Mouse (Mus musculus): ENCODE measurements at regions not wholly inside any gene's neighbourhood (a gene's known extent, or its start where the extent isn't known, plus 50 kb on each side); places are given as distances from the start of the nearest gene placed in this dataset.

- TF ChIP-seq USF1 (IDR thresholded peaks at IDR 0.05; ENCODE audit: low read depth) = no peak
- TF ChIP-seq CTCF (IDR thresholded peaks at IDR 0.05; ENCODE audit: control insufficient read depth, insufficient read depth, insufficient read length) = no peak
- no peak for TF ChIP-seq MAX (IDR thresholded peaks at IDR 0.05)
- TF ChIP-seq MYOD1 (IDR thresholded peaks at IDR 0.05; ENCODE audit: control insufficient read depth, insufficient read length, low read depth) = no peak
- no peak for TF ChIP-seq FOSL1 (IDR thresholded peaks at IDR 0.05; ENCODE audit: insufficient read depth, low read length, poor library complexity, severe bottlenecking)
These were observed 190.0 kb upstream of the Tbx3 start for GRCm38 (mm10) chr5:119480191-119481190.
